25 mouse cellular contexts compared by ENCODE assay signal in genomic region chr2:59656680-59657079, GRCm38 (mm10). TPM values are rescaled to one million over a fixed set of nuclear protein-coding genes. Genes with fewer than 3 reads are reported as not detected.
DNase-seq lines count a peak whose midpoint lies in the region; ATAC-seq and TF ChIP-seq lines count a peak whose summit lies in the region.
"Had no signal": no experiment of that assay in that cellular context is flagged by ENCODE, and none has a peak within 500 bp of the region (broad histone marks: within the 10 kb centered on the region; RNA-seq: fewer than 3 reads in every experiment).

No protein-coding gene starts in this region.

- intact Hi-C loops in heart, adult 2 months (cut with DNase I), result no loop called here

- ATAC-seq in kidney, embryonic 15.5 days (replicated peaks; ENCODE audit: low FRiP score), result no peak
- no peak for ATAC-seq in lung, postnatal 0 days
- ATAC-seq: CD4-positive, CD25-positive, alpha-beta regulatory T cell, adult 4 months; forebrain, postnatal 0 days; hindbrain, embryonic 16.5 days; intestine, embryonic 16.5 days; liver, postnatal 0 days; midbrain, embryonic 16.5 days; Patski had no signal

- DNase-seq in heart, adult 2 months, result no peak
- DNase-seq in heart, postnatal 4 days, result no peak
- no peak for DNase-seq in kidney, adult 8-10 months
- DNase-seq in lung, postnatal 0 days (ENCODE audit: low spot score), result no peak
- no peak for DNase-seq in lung, postnatal 10 days
- peak; percentile 71 for DNase-seq in retina, embryonic 14.5 days (ENCODE audit: low spot score)
- DNase-seq in limb, embryonic 10.5 days (ENCODE audit: low spot score), result no peak
- DNase-seq: cerebellum, adult 11-12 months; cerebellum, postnatal 10 days; forebrain, postnatal 0 days; gastrocnemius, postnatal 25 days; kidney, postnatal 14 days; layer of hippocampus, postnatal 36 days; liver, postnatal 0 days had no signal

- H3K9ac ChIP-seq in heart, adult 2 months (ENCODE audit: low read depth, low read length), result no peak overlapping the region
- no peak overlapping the region for H3K9ac ChIP-seq in kidney, embryonic 15.5 days
- no peak overlapping the region for H3K9ac ChIP-seq in lung, postnatal 0 days (replicated peaks; ENCODE audit: low read depth)
- H3K9ac ChIP-seq: forebrain, postnatal 0 days; limb, embryonic 12.5 days; liver, postnatal 0 days had no signal

- no peak overlapping the region for H3K4me2 ChIP-seq in kidney, embryonic 15.5 days
- H3K4me2 ChIP-seq in lung, postnatal 0 days (replicated peaks; ENCODE audit: low read depth, low read length), result no peak overlapping the region
- H3K4me2 ChIP-seq: limb, embryonic 12.5 days; liver, embryonic 11.5 days had no signal

- H3K27ac ChIP-seq in heart, adult 2 months, result peak overlapping the region; percentile 36
- peak overlapping the region; percentile 37; the same call in 1 of the 2 replicates for H3K27ac ChIP-seq in kidney, embryonic 15.5 days
- peak overlapping the region; percentile 38; the same call in 1 of the 2 replicates for H3K27ac ChIP-seq in lung, postnatal 0 days (ENCODE audit: low read length)
- H3K27ac ChIP-seq in limb, embryonic 10.5 days, result no peak overlapping the region
- H3K27ac ChIP-seq: forebrain, embryonic 10.5 days; heart, embryonic 10.5 days; macrophage had no signal

- no peaks in the 10 kb centered on the region for H3K27me3 ChIP-seq in heart, adult 2 months (ENCODE audit: control insufficient read depth, insufficient read depth, low read length)
- H3K27me3 ChIP-seq in kidney, embryonic 15.5 days, result no peaks in the 10 kb centered on the region
- no peaks in the 10 kb centered on the region for H3K27me3 ChIP-seq in lung, postnatal 0 days (replicated peaks; ENCODE audit: insufficient read depth, low read length)
- H3K27me3 ChIP-seq in limb, embryonic 10.5 days (ENCODE audit: low read depth, poor library complexity, severe bottlenecking), result no peaks in the 10 kb centered on the region
- H3K27me3 ChIP-seq: limb, embryonic 12.5 days; Patski had no signal

- H3K36me3 ChIP-seq in heart, adult 2 months (ENCODE audit: control insufficient read depth, insufficient read depth, low read length), result peaks cover 13% of the 10 kb centered on the region
- peaks cover 6% of the 10 kb centered on the region; the same call in 1 of the 2 replicates for H3K36me3 ChIP-seq in kidney, embryonic 15.5 days
- H3K36me3 ChIP-seq in lung, postnatal 0 days (ENCODE audit: insufficient read depth, low read length), result no peaks in the 10 kb centered on the region
- peaks cover 32% of the 10 kb centered on the region for H3K36me3 ChIP-seq in limb, embryonic 10.5 days

- TF ChIP-seq EP300 in heart, adult 2 months (IDR thresholded peaks at IDR 0.05; ENCODE audit: insufficient read depth, low read depth, low read length), result no peak
- no peak for TF ChIP-seq EP300 in lung, postnatal 0 days (IDR thresholded peaks at IDR 0.05)

- H3K4me1 ChIP-seq in heart, adult 2 months (ENCODE audit: control insufficient read depth, insufficient read depth, low read length), result peaks cover 25% of the 10 kb centered on the region
- H3K4me1 ChIP-seq in kidney, embryonic 15.5 days, result peaks cover 69% of the 10 kb centered on the region
- H3K4me1 ChIP-seq in lung, postnatal 0 days (ENCODE audit: insufficient read depth, low read depth, low read length), result peaks cover 12% of the 10 kb centered on the region; the same call in 1 of the 2 replicates
- peaks cover 70% of the 10 kb centered on the region for H3K4me1 ChIP-seq in limb, embryonic 10.5 days

- 40% methylated on average over 5 of the region's 5 CpGs for WGBS in heart, adult 2 months
- 32% methylated on average over 5 of the region's 5 CpGs for WGBS in kidney, embryonic 15.5 days
- 37% methylated on average over 5 of the region's 5 CpGs for WGBS in lung, postnatal 0 days
- 66% methylated on average over 5 of the region's 5 CpGs for WGBS in limb, embryonic 10.5 days

- no peak for TF ChIP-seq CTCF in heart, adult 2 months (IDR thresholded peaks at IDR 0.05)
- TF ChIP-seq CTCF in lung, postnatal 0 days (IDR thresholded peaks at IDR 0.05), result no peak

- H3K9me3 ChIP-seq in kidney, embryonic 15.5 days (replicated peaks), result no peaks in the 10 kb centered on the region
- H3K9me3 ChIP-seq in lung, postnatal 0 days (ENCODE audit: low read length), result no peaks in the 10 kb centered on the region
- no peaks in the 10 kb centered on the region for H3K9me3 ChIP-seq in limb, embryonic 10.5 days (replicated peaks)
- H3K9me3 ChIP-seq: forebrain, embryonic 10.5 days; heart, embryonic 10.5 days; limb, embryonic 12.5 days had no signal

- H3K79me2 ChIP-seq in heart, adult 2 months (replicated peaks; ENCODE audit: control insufficient read depth, insufficient read depth, low read length), result peaks cover 1% of the 10 kb centered on the region; the same call in 1 of the 2 replicates

- TF ChIP-seq POLR2A in heart, adult 2 months (IDR thresholded peaks at IDR 0.05; ENCODE audit: insufficient read depth, low read depth, low read length), result no peak

- no peak overlapping the region for H3K4me3 ChIP-seq in heart, adult 2 months
- no peak overlapping the region for H3K4me3 ChIP-seq in kidney, embryonic 15.5 days (replicated peaks)
- H3K4me3 ChIP-seq in lung, postnatal 0 days (ENCODE audit: low read depth, low read length), result no peak overlapping the region
- H3K4me3 ChIP-seq in limb, embryonic 10.5 days, result no peak overlapping the region
- H3K4me3 ChIP-seq: forebrain, embryonic 10.5 days; heart, embryonic 10.5 days; limb, embryonic 12.5 days had no signal

RNA-seq across cellular contexts. Expression of gene Tanc1, which starts 44.8 kb away (rescaled TPM):
- total RNA-seq in heart, adult 2 months (2021), result 10 to 100 TPM; 25.6 to 26.2 TPM
- polyA plus RNA-seq in heart, adult 2 months (2012; rRNA removed), result 8.1 and 13.9 TPM in 2 replicates
- total RNA-seq in heart, postnatal 4 days (2021), result 10 to 100 TPM; 42.5 to 42.8 TPM
- polyA plus RNA-seq in kidney, embryonic 15.5 days (2015; fragmentation: Nextera tagmentation; extraction: Ambion mirVana), result 50.2 and 58.3 TPM in 2 replicates
- polyA plus RNA-seq in lung, postnatal 0 days (2015; fragmentation: Nextera tagmentation; extraction: Ambion mirVana), result 20.9 and 24.0 TPM in 2 replicates
- 65.4 and 85.4 TPM in 2 replicates for polyA plus RNA-seq in limb, embryonic 10.5 days (2016; fragmentation: Nextera tagmentation; extraction: Ambion mirVana)
